Mouse (Mus musculus) brain, embryonic 14.5 days (tissue): ENCODE data around the gene Tenm4. TPM values are rescaled to one million over a fixed set of nuclear protein-coding genes. Genes with fewer than 3 reads are reported as not detected.

Source experiments
- DNase-seq: peaks from one replicate; pipeline ENCODE4 v3.0.0-alpha.2; 2011; ENCODE audit warnings: low read depth
- CTCF ChIP-seq: fragments of 200-500 bp; IDR thresholded peaks from 2 replicates; pipeline ENCODE4 v1.5.1; 2012; ENCODE audit warnings: inconsistent platforms, mild to moderate bottlenecking, moderate library complexity, borderline replicate concordance; ENCODE audit not compliant: insufficient read depth, insufficient read length; ENCODE audit errors: extremely low read depth
- POLR2A ChIP-seq: fragments of 200-500 bp; IDR thresholded peaks from 2 replicates; pipeline ENCODE4 v1.6.1; 2012; ENCODE audit warnings: mild to moderate bottlenecking, inconsistent platforms, borderline replicate concordance; ENCODE audit not compliant: poor library complexity, insufficient read depth, insufficient read length, severe bottlenecking; ENCODE audit errors: extremely low read depth
- polyA plus RNA-seq: library from polyadenylated mRNA; depleted of rRNA; stranded (reverse); fragments of >200 nt; gene quantifications from 2 replicates; pipeline ENCODE4 v1.2.3, GENCODE M21; 2012; rRNA removed

Gene Tenm4
- 19.0 and 31.2 TPM in 2 replicates for polyA plus RNA-seq

DNA sequence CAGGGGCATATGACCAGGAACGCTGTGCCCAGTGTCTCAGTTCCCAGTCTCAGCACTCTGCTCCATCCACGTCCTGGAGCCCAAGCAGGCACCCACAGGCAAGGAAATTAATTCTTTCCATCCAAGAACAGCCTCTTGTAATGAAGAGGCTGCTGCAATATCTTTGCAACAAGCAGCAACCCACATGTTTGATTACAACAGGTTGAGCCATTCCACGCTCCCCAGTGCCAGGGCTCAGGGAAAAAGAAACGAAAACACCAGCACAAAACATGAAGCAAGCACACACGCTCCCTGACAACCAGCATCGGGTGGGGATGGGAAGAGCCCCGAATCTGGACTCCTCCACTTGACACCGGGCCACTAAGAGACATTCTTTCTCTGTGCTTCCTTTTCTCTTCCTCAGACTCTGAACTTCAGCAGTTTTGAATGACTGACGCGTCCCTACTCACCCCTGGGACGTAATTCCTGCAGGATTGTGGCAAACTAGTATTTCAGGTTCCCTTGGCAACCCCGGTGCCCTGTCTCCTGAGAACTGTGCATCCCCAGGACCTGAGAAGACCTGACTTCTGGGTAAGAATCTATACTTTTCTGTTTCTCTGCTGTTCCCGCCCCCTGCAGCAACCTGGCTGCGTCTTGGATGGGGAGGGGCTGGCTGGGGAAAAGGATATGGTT is at the start of gene Tenm4:
Tenm4 (plus strand) TSS at position 323 of the 672 bp plus-strand sequence.
- DNase-seq: no peak
- no peak for TF ChIP-seq CTCF
- no peak for TF ChIP-seq POLR2A

DNA sequence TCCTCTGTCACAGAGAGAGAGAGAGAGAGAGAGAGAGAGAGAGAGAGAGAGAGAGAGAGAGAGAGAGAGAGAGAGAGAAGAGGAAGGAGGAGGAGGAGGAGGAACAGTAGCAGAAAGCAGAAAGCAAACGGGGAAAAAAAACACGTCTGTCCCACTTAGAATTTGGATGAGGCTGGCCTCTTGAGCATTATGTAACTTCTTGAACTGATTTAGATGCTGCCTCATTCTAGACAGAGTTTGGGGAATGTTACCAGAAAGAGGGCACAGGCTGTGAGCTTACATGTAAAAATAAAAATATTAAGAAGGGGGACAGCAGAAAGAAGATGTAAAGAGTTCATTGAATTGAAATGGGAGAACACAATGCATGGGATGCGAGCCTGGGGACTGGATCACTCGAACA is 40.3 kb upstream of the Tenm4 start:
- DNase-seq: no peak
- TF ChIP-seq POLR2A (no peak), CTCF (no peak)

DNA sequence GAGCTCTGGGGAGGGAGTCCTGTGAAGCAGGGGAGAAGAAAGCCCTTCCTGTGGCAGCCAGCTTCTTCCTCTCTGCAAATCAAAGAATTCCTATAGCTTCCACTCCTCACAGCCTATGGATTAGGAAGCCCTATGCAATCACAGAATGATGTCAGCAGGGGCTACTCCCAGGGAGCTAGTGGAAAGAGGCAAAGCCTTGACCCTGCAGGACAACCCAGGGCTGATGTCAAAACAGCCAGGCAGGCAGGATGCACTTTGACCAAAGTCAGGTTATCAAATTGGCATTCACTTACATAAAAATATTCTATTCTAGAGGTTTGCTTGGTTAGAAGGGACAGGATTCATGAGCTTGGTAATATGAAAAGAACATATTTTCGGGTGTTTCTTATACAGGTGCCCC is 39.9 kb upstream of the Tenm4 start:
- TF ChIP-seq POLR2A (no peak), CTCF (no peak)
- DNase-seq: no peak

DNA sequence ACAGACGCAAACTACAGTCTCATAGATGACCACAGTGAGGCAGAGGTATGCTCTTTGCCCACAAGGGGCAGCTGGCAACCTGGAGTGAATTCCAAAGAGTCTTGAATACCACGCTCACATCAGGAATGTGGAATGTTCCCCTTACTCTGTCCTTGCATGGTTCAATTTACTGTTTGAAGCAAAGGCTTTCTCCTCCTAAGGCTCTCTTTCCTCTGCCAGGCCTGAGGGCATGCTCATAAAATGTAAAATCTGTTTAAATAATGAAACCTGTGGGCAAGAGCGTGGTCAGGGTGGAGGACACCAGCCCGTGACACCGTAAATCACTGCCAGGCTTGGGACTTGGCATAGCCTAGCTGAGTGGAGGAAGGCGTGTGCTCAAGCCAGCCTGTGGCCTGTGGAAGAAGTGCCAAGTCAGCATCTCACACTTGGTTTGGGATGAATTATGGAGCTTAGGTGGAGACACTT is 34.5 kb upstream of the Tenm4 start:
- no peak for DNase-seq
- TF ChIP-seq CTCF: no peak
- TF ChIP-seq POLR2A: no peak

DNA sequence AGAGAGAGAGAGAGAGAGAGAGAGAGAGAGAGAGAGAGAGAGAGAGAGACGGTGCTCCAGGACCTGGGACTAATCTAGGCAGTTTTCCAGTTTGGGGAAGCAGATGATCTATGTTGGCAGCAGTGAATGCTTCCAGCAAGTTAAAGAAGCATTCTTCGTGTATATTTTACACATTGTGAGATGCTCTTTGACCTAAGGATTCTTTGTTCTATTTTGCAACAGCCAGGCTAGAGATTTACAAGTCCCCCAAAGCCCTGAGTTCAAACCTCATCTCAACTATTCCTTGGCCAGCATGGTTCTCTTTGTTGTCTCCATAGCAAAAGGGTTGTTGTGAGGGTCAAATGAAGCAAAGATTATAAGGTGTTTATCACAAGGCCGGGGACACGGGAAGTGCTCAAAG is 29.2 kb upstream of the Tenm4 start:
- DNase-seq: no peak
- TF ChIP-seq CTCF (no peak), POLR2A (no peak)

DNA sequence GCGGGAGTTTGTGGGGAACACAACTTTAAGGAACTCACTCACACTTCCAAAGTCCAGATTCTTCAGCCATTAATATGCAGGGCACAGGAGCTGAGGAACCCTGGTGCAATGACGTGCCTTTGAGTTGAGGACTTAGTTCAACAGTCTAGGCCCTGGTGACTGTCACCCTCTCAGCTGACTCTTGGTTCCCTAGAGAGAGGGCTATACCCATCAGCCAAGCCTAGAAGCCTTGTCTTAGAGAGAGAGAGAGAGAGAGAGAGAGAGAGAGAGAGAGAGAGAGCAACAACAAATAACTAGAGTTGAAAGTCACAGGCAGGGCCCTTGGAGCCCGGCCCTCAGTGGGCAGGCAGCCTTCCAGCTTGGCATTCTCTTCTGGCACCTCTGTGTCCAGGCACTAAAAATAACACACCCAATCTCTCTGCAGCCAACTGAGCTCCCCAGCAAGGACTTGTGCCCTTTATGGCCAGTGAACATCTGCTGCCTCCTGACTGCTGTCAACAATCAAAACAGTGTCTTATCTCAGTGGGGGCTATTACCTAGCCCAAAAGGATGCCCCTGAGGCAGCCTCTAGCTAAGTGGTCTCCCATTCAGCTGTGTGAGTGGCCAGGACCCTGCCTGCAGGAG is 28.0 kb upstream of the Tenm4 start:
- peak; percentile 26 for DNase-seq
- TF ChIP-seq POLR2A (no peak), CTCF (no peak)

DNA sequence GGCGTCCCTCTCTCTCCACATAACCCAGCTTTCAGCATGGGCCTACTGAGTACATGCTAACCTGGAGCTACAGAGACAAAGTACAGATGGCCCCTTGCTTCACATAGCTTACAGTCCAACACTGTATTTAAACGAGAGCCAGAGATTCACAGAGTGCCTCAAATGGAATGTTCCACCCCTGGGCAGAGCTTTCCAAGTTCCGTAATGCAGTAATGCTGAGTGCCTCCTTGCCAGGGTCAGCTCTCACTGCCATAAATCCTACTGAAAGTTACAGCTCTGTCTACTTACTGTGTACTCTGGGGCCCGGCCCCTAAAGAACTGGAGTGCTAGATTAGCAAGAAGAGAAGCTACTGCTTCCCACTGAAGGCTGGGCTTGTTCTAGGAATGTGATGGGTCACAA is 23.6 kb upstream of the Tenm4 start:
- TF ChIP-seq POLR2A: no peak
- DNase-seq: no peak

DNA sequence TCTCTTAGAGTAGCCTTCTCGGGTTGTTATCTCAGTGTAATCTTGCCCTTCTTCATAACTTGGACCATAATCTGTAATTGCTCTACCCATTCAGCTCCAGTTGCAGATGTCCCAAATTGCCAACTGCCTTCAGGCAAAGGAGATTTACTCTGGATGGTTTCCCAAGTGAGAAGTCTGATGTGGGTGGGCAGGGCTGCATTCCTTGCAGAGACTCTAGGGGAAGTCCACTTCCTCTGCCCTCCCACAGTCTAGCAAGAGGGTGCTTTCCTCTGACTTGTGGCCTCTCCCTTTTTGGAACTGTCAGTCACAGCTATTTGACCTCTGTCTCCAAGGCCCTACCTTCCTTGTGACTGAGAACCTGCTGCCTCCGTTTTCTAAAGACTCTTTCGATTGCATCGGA is 22.9 kb upstream of the Tenm4 start:
- TF ChIP-seq CTCF (no peak), POLR2A (no peak)
- DNase-seq: no peak

DNA sequence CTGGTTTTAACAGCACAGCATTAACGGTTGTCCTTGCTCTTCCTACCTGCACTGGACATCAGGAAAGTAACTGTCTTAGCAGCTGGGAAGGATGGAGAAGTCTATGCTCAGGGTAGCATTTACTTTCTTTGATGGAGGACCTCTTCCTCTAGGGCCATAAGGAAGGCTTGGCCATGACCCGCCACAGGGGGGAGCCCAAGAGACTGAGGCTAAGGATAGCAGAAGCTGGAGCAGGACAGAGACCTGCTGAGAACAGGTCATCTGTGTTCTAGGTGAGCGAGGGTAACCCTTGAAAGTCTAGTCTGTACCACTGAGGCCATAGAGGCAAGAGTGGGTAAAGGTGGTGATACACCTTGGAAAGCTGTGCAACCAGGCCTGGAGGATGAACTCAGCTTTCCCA is 19.8 kb upstream of the Tenm4 start:
- no peak for DNase-seq
- TF ChIP-seq POLR2A (no peak), CTCF (peak; percentile 43; the same call in 1 of the 2 replicates)

DNA sequence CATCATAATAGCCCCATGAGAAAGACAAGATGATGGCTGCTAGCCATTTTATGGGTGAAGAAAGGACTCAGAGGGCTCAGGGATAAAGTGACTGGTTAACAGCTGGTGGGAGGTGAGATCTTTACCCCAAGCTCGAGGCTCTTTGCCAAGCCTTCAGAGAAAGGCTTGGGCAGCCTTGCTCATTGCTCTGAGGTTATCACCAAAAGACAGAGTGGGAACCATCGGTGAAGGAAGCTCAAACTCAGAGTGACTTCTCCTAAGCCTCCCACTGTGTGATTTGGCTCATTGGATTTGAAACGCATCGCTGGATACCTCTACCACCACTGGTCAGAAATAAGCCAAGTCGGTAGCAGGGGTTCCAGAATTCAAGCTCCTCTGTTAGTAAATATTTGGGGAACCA is 19.1 kb upstream of the Tenm4 start:
- no peak for DNase-seq
- TF ChIP-seq CTCF (no peak), POLR2A (no peak)

DNA sequence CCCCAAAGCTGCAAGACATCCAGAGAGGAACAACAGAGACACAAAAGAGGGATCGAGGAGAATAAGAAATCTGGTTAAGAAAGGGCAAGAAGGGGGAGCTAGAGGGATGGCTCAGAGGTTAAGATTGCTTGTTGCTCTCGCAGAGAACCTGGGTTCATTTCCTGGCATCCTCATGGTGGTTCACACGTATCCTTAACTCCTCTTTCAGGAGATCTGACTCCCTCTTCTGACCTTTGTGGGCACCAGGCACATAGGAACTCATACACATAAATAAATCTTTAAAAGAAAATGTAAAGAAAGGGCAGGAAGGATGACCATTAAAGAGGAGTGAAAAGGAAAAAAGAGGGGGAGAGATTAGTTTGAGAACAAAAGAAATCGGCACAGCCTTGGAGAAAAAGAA is 18.6 kb upstream of the Tenm4 start:
- peak; percentile 42 for DNase-seq
- TF ChIP-seq POLR2A: no peak
- no peak for TF ChIP-seq CTCF

DNA sequence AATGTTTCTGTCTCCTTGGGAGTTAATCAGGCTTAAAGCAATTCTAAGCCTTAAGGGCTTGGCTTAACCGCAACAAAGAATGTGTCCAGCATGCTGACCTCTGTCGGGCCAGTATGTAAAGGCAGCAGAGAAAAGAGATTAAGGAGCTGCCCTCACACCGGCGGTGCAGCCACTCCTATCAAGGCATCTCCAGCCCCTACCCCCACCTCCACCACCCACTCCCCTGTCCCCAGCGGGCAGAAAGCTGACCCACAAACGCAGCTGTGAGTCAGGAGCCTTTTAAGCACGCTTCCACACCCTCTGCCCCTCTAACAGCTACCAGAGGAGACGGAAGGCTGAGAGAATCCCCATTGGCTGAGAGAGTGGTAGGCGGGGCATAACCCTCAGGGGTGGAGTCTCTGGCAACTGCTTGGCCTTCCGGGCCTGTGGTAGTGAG is 18.1 kb upstream of the Tenm4 start:
- TF ChIP-seq POLR2A (no peak), CTCF (peak; percentile 19; the same call in 1 of the 2 replicates)
- peak; percentile 88 for DNase-seq
